Mouse (Mus musculus) liver, postnatal 0 days (tissue): ENCODE measurements around the gene Supt6. TPM values are rescaled to one million over a fixed set of nuclear protein-coding genes. Genes with fewer than 3 reads are reported as not detected.

Experiments used
- ATAC-seq: fragments of 200-750 bp; cut with Nextera tagmentation; 2 replicates; pipeline ENCODE4 v1.8.0; 2017; ENCODE audit warnings: mild to moderate bottlenecking, moderate library complexity
- DNase-seq: peaks from one replicate; pipeline ENCODE4 v3.0.0-alpha.2; 2016
- H3K27ac ChIP-seq: fragments of 300-500 bp; sonication (generic); 2 replicates; pipeline ENCODE4 v1.5.1; 2014; ENCODE audit warnings: antibody characterized with exemption, moderate library complexity, mild to moderate bottlenecking, low read depth
- H3K27me3 ChIP-seq: fragments of 300-500 bp; sonication (generic); 2 replicates; pipeline ENCODE4 v1.6.1; 2014; ENCODE audit warnings: low read length, control low read depth, mixed read lengths; ENCODE audit not compliant: insufficient read depth
- H3K36me3 ChIP-seq: fragments of 300-500 bp; sonication (generic); replicated peaks from 2 replicates; pipeline ENCODE4 v1.6.1; 2014; ENCODE audit warnings: mild to moderate bottlenecking, control low read depth, low read length, moderate library complexity, mixed read lengths; ENCODE audit not compliant: insufficient read depth
- H3K4me1 ChIP-seq: fragments of 300-500 bp; sonication (generic); 2 replicates; pipeline ENCODE4 v1.6.1; 2014; ENCODE audit warnings: antibody characterized with exemption, mild to moderate bottlenecking, control low read depth; ENCODE audit not compliant: insufficient read depth
- H3K4me2 ChIP-seq: fragments of 300-500 bp; sonication (generic); 2 replicates; pipeline ENCODE4 v1.6.1; 2014; ENCODE audit warnings: low read depth, mild to moderate bottlenecking, low read length, moderate library complexity, mixed read lengths
- H3K4me3 ChIP-seq: fragments of 300-500 bp; sonication (generic); 2 replicates; pipeline ENCODE4 v1.5.1; 2014; ENCODE audit warnings: low read depth, low read length
- H3K9ac ChIP-seq: fragments of 300-500 bp; sonication (generic); replicated peaks from 2 replicates; pipeline ENCODE4 v1.6.1; 2014; ENCODE audit warnings: mild to moderate bottlenecking, moderate library complexity
- H3K9me3 ChIP-seq: fragments of 300-500 bp; sonication (generic); 2 replicates; pipeline ENCODE4 v1.6.1; 2016; ENCODE audit warnings: mild to moderate bottlenecking, control low read depth, low read length, mixed read lengths
- CTCF ChIP-seq: sonication (generic); IDR thresholded peaks from 2 replicates; pipeline ENCODE4 v1.5.1; 2016; ENCODE audit warnings: antibody characterized with exemption, low read depth
- EP300 ChIP-seq: IDR thresholded peaks from 2 replicates; pipeline ENCODE4 v1.6.1; 2016; ENCODE audit warnings: antibody characterized with exemption, low read depth, mild to moderate bottlenecking
- WGBS: fragments of 180-500 bp; shearing (Covaris S2); extraction: QIAGEN DNeasy Blood & Tissue Kit; methylation state at CpG from one replicate; pipeline ENCODE4 v1.1.7; 2014; ENCODE audit not compliant: insufficient replicate concordance; 5-methylcytosine and 5-hydroxymethylcytosine counted together
- polyA plus RNA-seq: library from polyadenylated mRNA; unstranded; fragments of >200 nt; fragmentation: Nextera tagmentation; extraction: Ambion mirVana; gene quantifications from 2 replicates; pipeline ENCODE4 v1.2.1, GENCODE M21; 2015

Gene Supt6
- polyA plus RNA-seq, 1 experiment from 2014 or later, result 5.5 TPM

- Histone ChIP-seq H3K4me2 (no peak overlapping the region), H3K4me3 (no peak overlapping the region), H3K27ac (no peak overlapping the region), H3K9ac (no peak overlapping the region; the same call in 1 of the 2 replicates), H3K9me3 (no peaks in the 10 kb centered on the region), H3K4me1 (peaks cover 53% of the 10 kb centered on the region), H3K27me3 (no peaks in the 10 kb centered on the region), H3K36me3 (peaks cover 8% of the 10 kb centered on the region)
- TF ChIP-seq EP300, result no peak
- TF ChIP-seq CTCF, result no peak
- no peak for DNase-seq
- 74% methylated on average over 6 of the region's 6 CpGs for WGBS
- ATAC-seq, result no peak
Observed at GRCm38 (mm10) chr11:78166640-78167039, 79.1 kb downstream of the Supt6 start.

- Histone ChIP-seq H3K4me3 (peak overlapping the region; percentile 96), H3K9me3 (no peaks in the 10 kb centered on the region), H3K27me3 (no peaks in the 10 kb centered on the region), H3K27ac (peak overlapping the region; percentile 90), H3K4me2 (peak overlapping the region; percentile 100), H3K9ac (peak overlapping the region; percentile 87), H3K36me3 (peaks cover 12% of the 10 kb centered on the region), H3K4me1 (peaks cover 53% of the 10 kb centered on the region)
- WGBS, result 56% methylated on average over 4 of the region's 4 CpGs
- TF ChIP-seq CTCF (no peak), EP300 (no peak)
- ATAC-seq, result no peak
- DNase-seq, result peak; percentile 13
Observed at GRCm38 (mm10) chr11:78166161-78166560, 79.6 kb downstream of the Supt6 start.

GRCm38 (mm10) chr11:78165761-78166109 lies 80.1 kb downstream of the Supt6 start:
- peak; percentile 49 for ATAC-seq
- peaks cover 16% of the 10 kb centered on the region for H3K36me3 ChIP-seq
- H3K4me3 ChIP-seq, result peak overlapping the region; percentile 96
- H3K4me2 ChIP-seq, result peak overlapping the region; percentile 100
- peak overlapping the region; percentile 87 for H3K9ac ChIP-seq
- no peak for DNase-seq
- TF ChIP-seq EP300 (no peak), CTCF (no peak)
- H3K9me3 ChIP-seq, result no peaks in the 10 kb centered on the region
- 2% methylated on average over 16 of the region's 16 CpGs for WGBS
- peaks cover 53% of the 10 kb centered on the region for H3K4me1 ChIP-seq
- no peaks in the 10 kb centered on the region for H3K27me3 ChIP-seq
- peak overlapping the region; percentile 90 for H3K27ac ChIP-seq

GRCm38 (mm10) chr11:78164924-78165760 lies 80.6 kb downstream of the Supt6 start, which contains the start of gene Traf4:
Traf4 (minus strand) TSS chr11:78165589.
- Histone ChIP-seq H3K4me1 (peaks cover 53% of the 10 kb centered on the region), H3K9ac (peak within 1 kb of the TSS; percentile 87), H3K36me3 (peaks cover 22% of the 10 kb centered on the region), H3K9me3 (no peaks in the 10 kb centered on the region), H3K4me3 (peak within 1 kb of the TSS; percentile 96), H3K27ac (peak within 1 kb of the TSS; percentile 90), H3K27me3 (no peaks in the 10 kb centered on the region), H3K4me2 (peak within 1 kb of the TSS; percentile 100)
- peak; percentile 87 for ATAC-seq
- peak; percentile 91 for DNase-seq
- under 1% methylated on average over 66 of the region's 78 CpGs for WGBS
- no peak for TF ChIP-seq EP300
- TF ChIP-seq CTCF, result no peak; the same call in 1 of the 2 replicates

GRCm38 (mm10) chr11:78164604-78164923 lies 81.2 kb downstream of the Supt6 start:
- 0% methylated on average over 14 of the region's 14 CpGs for WGBS
- DNase-seq (no peak), ATAC-seq (no peak)
- Histone ChIP-seq H3K9me3 (no peaks in the 10 kb centered on the region), H3K27me3 (no peaks in the 10 kb centered on the region), H3K4me3 (peak overlapping the region; percentile 96), H3K4me1 (peaks cover 53% of the 10 kb centered on the region), H3K27ac (peak overlapping the region; percentile 90), H3K4me2 (peak overlapping the region; percentile 100), H3K9ac (peak overlapping the region; percentile 87), H3K36me3 (peaks cover 24% of the 10 kb centered on the region)
- no peak for TF ChIP-seq EP300
- no peak for TF ChIP-seq CTCF

GRCm38 (mm10) chr11:78163681-78164603 lies 81.8 kb downstream of the Supt6 start:
- no peaks in the 10 kb centered on the region for H3K9me3 ChIP-seq
- WGBS, result under 1% methylated on average over 21 of the region's 22 CpGs
- peak overlapping the region; percentile 96 for H3K4me3 ChIP-seq
- TF ChIP-seq CTCF, result no peak
- no peak for TF ChIP-seq EP300
- H3K4me1 ChIP-seq, result peaks cover 50% of the 10 kb centered on the region
- peaks cover 27% of the 10 kb centered on the region for H3K36me3 ChIP-seq
- H3K27me3 ChIP-seq, result no peaks in the 10 kb centered on the region
- H3K9ac ChIP-seq, result peak overlapping the region; percentile 87
- peak overlapping the region; percentile 100 for H3K4me2 ChIP-seq
- DNase-seq, result peak; percentile 58
- H3K27ac ChIP-seq, result peak overlapping the region; percentile 90
- no peak for ATAC-seq
